Mouse (Mus musculus) stomach, embryonic 16.5 days (tissue): ENCODE results near the gene Mthfr. TPM values are rescaled to one million over a fixed set of nuclear protein-coding genes. Genes with fewer than 3 reads are reported as not detected.

Experiments used
- ATAC-seq: fragments of 200-750 bp; cut with Nextera tagmentation; 2 replicates; pipeline ENCODE4 v1.8.0; 2017; ENCODE audit warnings: moderate number of reproducible peaks, moderate TSS enrichment; ENCODE audit not compliant: insufficient read depth, low FRiP score
- H3K27ac ChIP-seq: fragments of 300-500 bp; sonication (generic); 2 replicates; pipeline ENCODE4 v1.5.1; 2014; ENCODE audit warnings: low read length
- H3K27me3 ChIP-seq: fragments of 300-500 bp; sonication (generic); 2 replicates; pipeline ENCODE4 v1.6.1; 2014; ENCODE audit warnings: low read length, control low read depth, mixed read lengths; ENCODE audit not compliant: control insufficient read depth, insufficient read depth
- H3K36me3 ChIP-seq: fragments of 300-500 bp; sonication (generic); 2 replicates; pipeline ENCODE4 v1.6.1; 2014; ENCODE audit warnings: low read length; ENCODE audit not compliant: control insufficient read depth, insufficient read depth
- H3K4me1 ChIP-seq: fragments of 300-500 bp; sonication (generic); 2 replicates; pipeline ENCODE4 v1.6.1; 2014; ENCODE audit warnings: low read length, control low read depth, mixed read lengths; ENCODE audit not compliant: control insufficient read depth, insufficient read depth
- H3K4me2 ChIP-seq: fragments of 300-500 bp; sonication (generic); 2 replicates; pipeline ENCODE4 v1.6.1; 2014; ENCODE audit warnings: low read depth, low read length, mixed read lengths
- H3K4me3 ChIP-seq: fragments of 300-500 bp; sonication (generic); replicated peaks from 2 replicates; pipeline ENCODE4 v1.5.1; 2014; ENCODE audit warnings: mild to moderate bottlenecking, low read length
- H3K9ac ChIP-seq: fragments of 300-500 bp; sonication (generic); 2 replicates; pipeline ENCODE4 v1.6.1; 2014; ENCODE audit warnings: low read length
- H3K9me3 ChIP-seq: fragments of 300-500 bp; sonication (generic); replicated peaks from 2 replicates; pipeline ENCODE4 v1.6.1; 2016; ENCODE audit warnings: low read length, control low read depth; ENCODE audit not compliant: control insufficient read depth
- WGBS: fragments of 180-500 bp; shearing (Covaris S2); extraction: QIAGEN DNeasy Blood & Tissue Kit; methylation state at CpG from one replicate; pipeline ENCODE4 v1.1.7; 2014; 5-methylcytosine and 5-hydroxymethylcytosine counted together
- polyA plus RNA-seq: library from polyadenylated mRNA; unstranded; fragments of >200 nt; fragmentation: Nextera tagmentation; extraction: Ambion mirVana; gene quantifications from 2 replicates; pipeline ENCODE4 v1.2.1, GENCODE M21; 2015

Gene Mthfr
- polyA plus RNA-seq, 1 experiment from 2014 or later: 26.7 TPM

- Histone ChIP-seq H3K4me2 (no peak overlapping the region), H3K9ac (no peak overlapping the region), H3K27me3 (no peaks in the 10 kb centered on the region), H3K9me3 (no peaks in the 10 kb centered on the region), H3K4me3 (no peak overlapping the region), H3K4me1 (no peaks in the 10 kb centered on the region), H3K27ac (no peak overlapping the region), H3K36me3 (peaks cover 16% of the 10 kb centered on the region)
- 87% methylated on average over 7 of the region's 7 CpGs for WGBS
- ATAC-seq: no peak
Measured at GRCm38 (mm10) chr4:148056246-148056645, 17.4 kb downstream of the Mthfr start.

GRCm38 (mm10) chr4:148056801-148057200 lies 17.9 kb downstream of the Mthfr start:
- Histone ChIP-seq H3K9me3 (no peaks in the 10 kb centered on the region), H3K27ac (no peak overlapping the region), H3K27me3 (no peaks in the 10 kb centered on the region), H3K4me1 (no peaks in the 10 kb centered on the region), H3K36me3 (peaks cover 14% of the 10 kb centered on the region), H3K4me3 (no peak overlapping the region), H3K4me2 (no peak overlapping the region), H3K9ac (no peak overlapping the region)
- 88% methylated on average over 4 of the region's 4 CpGs for WGBS
- ATAC-seq: no peak

DNA sequence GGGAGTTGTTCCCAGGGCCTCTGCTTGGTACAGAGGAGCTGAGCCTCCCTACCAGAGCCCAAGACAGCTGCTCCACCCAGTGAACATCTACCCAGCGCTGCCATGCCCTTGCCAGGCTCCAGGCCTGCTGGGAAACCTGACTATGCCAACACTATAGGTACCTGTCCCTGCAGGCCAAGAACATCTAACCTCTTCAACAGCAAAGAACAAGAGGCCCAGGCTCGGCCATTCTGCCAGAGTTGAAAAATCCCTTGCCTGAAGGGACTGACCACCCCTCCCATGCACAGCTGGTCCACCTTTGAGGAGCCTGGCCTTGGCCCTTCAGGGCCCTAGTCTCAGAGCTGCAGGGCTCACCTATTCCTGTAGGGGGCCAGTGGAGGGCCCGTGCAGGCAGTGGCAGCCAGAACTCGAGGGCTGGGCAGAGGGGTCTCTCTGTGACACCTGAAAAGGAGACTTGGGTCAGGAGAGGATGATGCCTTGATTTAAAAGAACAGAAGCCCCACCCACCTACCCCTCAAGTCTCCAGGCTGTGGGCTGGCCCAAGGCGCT lies 18.9 kb downstream of the Mthfr start:
- H3K9me3 ChIP-seq: no peaks in the 10 kb centered on the region
- H3K27ac ChIP-seq: no peak overlapping the region
- H3K4me3 ChIP-seq: no peak overlapping the region
- ATAC-seq: no peak
- no peak overlapping the region for H3K9ac ChIP-seq
- H3K36me3 ChIP-seq: peaks cover 14% of the 10 kb centered on the region
- H3K4me1 ChIP-seq: no peaks in the 10 kb centered on the region
- no peaks in the 10 kb centered on the region for H3K27me3 ChIP-seq
- 65% methylated on average over 5 of the region's 5 CpGs for WGBS
- H3K4me2 ChIP-seq: no peak overlapping the region

GRCm38 (mm10) chr4:148058218-148058819 lies 19.4 kb downstream of the Mthfr start:
- no peak overlapping the region for H3K4me3 ChIP-seq
- no peaks in the 10 kb centered on the region for H3K4me1 ChIP-seq
- H3K4me2 ChIP-seq: no peak overlapping the region
- no peaks in the 10 kb centered on the region for H3K27me3 ChIP-seq
- H3K9ac ChIP-seq: no peak overlapping the region
- 89% methylated on average over 9 of the region's 9 CpGs for WGBS
- no peaks in the 10 kb centered on the region for H3K9me3 ChIP-seq
- H3K27ac ChIP-seq: no peak overlapping the region
- H3K36me3 ChIP-seq: peaks cover 12% of the 10 kb centered on the region
- ATAC-seq: no peak

GRCm38 (mm10) chr4:148058993-148059392 lies 20.1 kb downstream of the Mthfr start:
- Histone ChIP-seq H3K4me1 (no peaks in the 10 kb centered on the region), H3K4me2 (no peak overlapping the region), H3K4me3 (no peak overlapping the region), H3K27me3 (no peaks in the 10 kb centered on the region), H3K9ac (no peak overlapping the region), H3K27ac (no peak overlapping the region), H3K9me3 (no peaks in the 10 kb centered on the region), H3K36me3 (peaks cover 7% of the 10 kb centered on the region)
- WGBS: 91% methylated on average over 6 of the region's 6 CpGs
- ATAC-seq: no peak

DNA sequence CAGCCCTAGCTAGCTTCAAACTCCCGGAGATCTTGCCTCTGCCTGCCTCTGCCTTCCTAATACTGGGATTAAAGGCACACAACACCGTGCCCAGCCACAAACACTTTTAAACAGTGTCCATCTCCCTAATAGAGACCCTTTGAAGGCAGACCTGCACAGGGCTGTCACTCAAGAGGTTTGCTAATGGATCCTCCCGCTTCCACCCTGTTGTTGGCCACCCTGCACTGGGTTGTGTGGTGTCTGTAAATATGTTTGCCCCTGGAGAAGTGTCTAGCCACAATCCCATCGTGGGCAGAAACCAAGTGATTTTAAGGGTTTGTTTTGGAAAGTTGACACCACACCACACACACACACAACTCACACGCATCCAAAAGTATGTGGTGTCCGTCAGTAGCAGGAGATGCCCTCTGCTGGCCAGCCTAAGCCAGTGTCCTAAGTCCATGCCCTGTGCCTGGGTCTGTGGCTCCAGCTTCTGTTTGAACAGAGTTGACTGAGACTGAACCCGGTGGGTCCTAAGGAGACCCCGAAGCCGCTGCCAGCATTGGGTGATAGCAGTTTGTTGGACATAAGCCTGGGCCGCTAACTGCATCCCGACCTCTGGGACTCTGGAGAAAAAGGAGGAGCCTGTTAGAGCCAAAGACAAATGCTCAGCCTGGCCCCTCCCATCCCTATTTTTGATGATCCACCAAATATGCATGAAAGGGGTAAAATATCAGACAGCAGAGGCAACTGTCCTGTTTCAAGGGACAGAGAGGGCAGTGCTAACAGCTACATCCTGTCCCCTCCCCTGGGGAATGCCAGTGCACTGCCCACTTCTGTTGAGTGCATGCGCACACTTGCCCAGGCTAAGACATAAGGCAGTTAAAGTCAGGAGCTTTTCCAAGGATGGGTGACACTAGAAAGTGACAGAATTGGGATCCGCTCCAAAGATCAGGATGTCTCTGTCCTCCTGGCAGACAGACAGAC lies 21.5 kb downstream of the Mthfr start:
- ATAC-seq: no peak
- 0 out of 2 replicates have a peak, but pooled peaks cover under 1% of the 10 kb centered on the region for H3K36me3 ChIP-seq
- 44% methylated on average over 13 of the region's 13 CpGs for WGBS

GRCm38 (mm10) chr4:148061086-148061480 lies 22.2 kb downstream of the Mthfr start:
- Histone ChIP-seq H3K27me3 (no peaks in the 10 kb centered on the region), H3K9me3 (no peaks in the 10 kb centered on the region), H3K9ac (no peak overlapping the region), H3K4me3 (no peak overlapping the region), H3K36me3 (no peaks in the 10 kb centered on the region), H3K27ac (no peak overlapping the region), H3K4me1 (no peaks in the 10 kb centered on the region), H3K4me2 (no peak overlapping the region)
- 89% methylated on average over 9 of the region's 9 CpGs for WGBS
- ATAC-seq: no peak

More for the DNA sequence above, 21.5 kb downstream of the Mthfr start:
- no peak overlapping the region for H3K9ac ChIP-seq
- no peak overlapping the region for H3K4me2 ChIP-seq
- no peaks in the 10 kb centered on the region for H3K9me3 ChIP-seq
- H3K27me3 ChIP-seq: no peaks in the 10 kb centered on the region
- no peaks in the 10 kb centered on the region for H3K4me1 ChIP-seq
- no peak overlapping the region for H3K4me3 ChIP-seq
- H3K27ac ChIP-seq: no peak overlapping the region

DNA sequence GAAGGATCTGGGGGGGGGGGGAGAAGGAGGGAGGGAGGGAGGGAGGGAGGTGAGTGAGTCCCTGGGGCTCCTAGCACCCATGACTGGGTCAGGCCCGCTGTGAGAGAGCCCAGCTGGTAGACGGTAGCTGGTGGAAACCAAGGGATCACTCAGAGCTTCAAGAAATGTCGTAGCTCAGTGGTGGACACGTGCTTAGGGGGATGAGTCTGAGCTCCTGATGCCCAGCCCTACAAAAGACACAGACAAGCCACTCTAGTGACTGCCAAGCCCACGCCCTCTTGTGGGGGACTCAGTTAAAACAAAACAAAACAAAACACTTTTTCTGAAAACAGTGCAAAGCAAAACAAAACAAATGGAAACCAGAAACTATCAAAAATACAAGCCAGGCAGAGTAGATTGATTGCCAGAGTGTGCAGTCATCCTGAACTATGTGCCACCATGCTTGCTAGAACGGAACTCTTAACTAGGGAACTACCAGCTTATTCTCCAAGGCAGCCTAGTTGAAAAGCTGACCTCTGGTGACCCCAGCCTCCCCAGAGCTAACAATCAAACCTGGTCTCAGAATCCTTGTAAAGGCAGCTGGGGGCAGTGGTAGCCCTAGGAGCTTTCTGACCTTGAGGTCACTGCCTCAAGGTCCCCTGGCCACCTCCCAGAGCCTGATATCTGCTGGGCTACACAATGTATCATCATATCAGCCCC lies 27.0 kb downstream of the Mthfr start:
- H3K4me3 ChIP-seq: no peak overlapping the region
- 45% methylated on average over 6 of the region's 6 CpGs for WGBS
- no peak overlapping the region for H3K9ac ChIP-seq
- ATAC-seq: no peak
- no peaks in the 10 kb centered on the region for H3K36me3 ChIP-seq
- no peak overlapping the region for H3K4me2 ChIP-seq
- H3K27me3 ChIP-seq: no peaks in the 10 kb centered on the region
- no peak overlapping the region for H3K27ac ChIP-seq
- H3K9me3 ChIP-seq: no peaks in the 10 kb centered on the region
- H3K4me1 ChIP-seq: no peaks in the 10 kb centered on the region

GRCm38 (mm10) chr4:148066401-148066744 lies 27.5 kb downstream of the Mthfr start:
- no peaks in the 10 kb centered on the region for H3K4me1 ChIP-seq
- H3K27me3 ChIP-seq: no peaks in the 10 kb centered on the region
- no peaks in the 10 kb centered on the region for H3K36me3 ChIP-seq
- peak; percentile 18; the same call in 1 of the 2 replicates for ATAC-seq
- H3K9ac ChIP-seq: no peak overlapping the region
- no peak overlapping the region for H3K4me2 ChIP-seq
- H3K4me3 ChIP-seq: no peak overlapping the region
- 62% methylated on average over 9 of the region's 9 CpGs for WGBS
- no peak overlapping the region for H3K27ac ChIP-seq
- no peaks in the 10 kb centered on the region for H3K9me3 ChIP-seq
